Mouse (Mus musculus): Measurements from ENCODE around the gene Kctd21. TPM values are rescaled to one million over a fixed set of nuclear protein-coding genes. Genes with fewer than 3 reads are reported as not detected.

The Kctd21 gene
- polyA plus RNA-seq, 1 experiment from 2014 or later = 5.4 TPM

GRCm38 (mm10) chr7:97314646-97315045 is 17.5 kb upstream of the Kctd21 start:
- H3K4me1 ChIP-seq (ENCODE audit: insufficient read depth, low read length) = no peaks in the 10 kb centered on the region
- H3K9me3 ChIP-seq (ENCODE audit: low read length) = no peaks in the 10 kb centered on the region
- H3K9ac ChIP-seq (replicated peaks; ENCODE audit: low read length) = no peak overlapping the region
- no peak overlapping the region for H3K27ac ChIP-seq (ENCODE audit: low read length)
- H3K4me2 ChIP-seq (replicated peaks; ENCODE audit: low read depth, low read length) = no peak overlapping the region
- 89% methylated on average over 5 of the region's 5 CpGs for WGBS
- no peaks in the 10 kb centered on the region for H3K27me3 ChIP-seq (ENCODE audit: insufficient read depth, low read length)
- no peak for ATAC-seq (ENCODE audit: low FRiP score, low TSS enrichment)
- no peak overlapping the region for H3K4me3 ChIP-seq (ENCODE audit: low read length)
- H3K36me3 ChIP-seq (ENCODE audit: insufficient read depth, low read length) = peaks cover 9% of the 10 kb centered on the region

- Histone ChIP-seq H3K4me3 (ENCODE audit: low read length) (no peak overlapping the region), H3K4me2 (replicated peaks; ENCODE audit: low read depth, low read length) (no peak overlapping the region), H3K4me1 (ENCODE audit: insufficient read depth, low read length) (no peaks in the 10 kb centered on the region), H3K9me3 (ENCODE audit: low read length) (no peaks in the 10 kb centered on the region), H3K27ac (ENCODE audit: low read length) (no peak overlapping the region), H3K9ac (replicated peaks; ENCODE audit: low read length) (no peak overlapping the region), H3K27me3 (ENCODE audit: insufficient read depth, low read length) (no peaks in the 10 kb centered on the region), H3K36me3 (ENCODE audit: insufficient read depth, low read length) (peaks cover 4% of the 10 kb centered on the region; the same call in 1 of the 2 replicates)
- no peak for ATAC-seq (ENCODE audit: low FRiP score, low TSS enrichment)
- 78% methylated on average over 6 of the region's 6 CpGs for WGBS
Observed at GRCm38 (mm10) chr7:97315656-97316055, 16.5 kb upstream of the Kctd21 start.

DNA sequence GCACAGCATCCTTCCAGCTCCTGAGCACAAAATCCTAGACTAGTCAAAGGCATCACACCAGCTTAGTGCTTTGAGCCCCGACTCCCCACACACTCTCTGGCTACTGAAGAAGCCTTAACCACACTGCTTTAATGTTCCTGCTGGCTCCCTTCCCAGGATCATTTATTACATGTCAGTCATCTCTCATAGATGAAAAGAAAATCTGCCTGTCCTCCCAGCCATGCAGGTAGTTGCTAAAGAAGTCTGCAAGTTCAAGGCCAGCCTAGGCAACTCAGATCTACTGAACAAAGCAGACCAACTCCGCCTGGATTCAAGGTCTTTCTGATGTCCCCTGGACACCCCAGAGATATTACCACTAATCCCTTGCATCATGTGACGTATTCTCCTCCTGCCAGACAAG is 14.4 kb upstream of the Kctd21 start:
- H3K4me1 ChIP-seq (ENCODE audit: insufficient read depth, low read length) = no peaks in the 10 kb centered on the region
- 82% methylated on average over 3 of the region's 3 CpGs for WGBS
- H3K9me3 ChIP-seq (ENCODE audit: low read length) = no peaks in the 10 kb centered on the region
- no peak for ATAC-seq (ENCODE audit: low FRiP score, low TSS enrichment)
- H3K27ac ChIP-seq (ENCODE audit: low read length) = no peak overlapping the region
- H3K4me3 ChIP-seq (ENCODE audit: low read length) = no peak overlapping the region
- H3K9ac ChIP-seq (replicated peaks; ENCODE audit: low read length) = no peak overlapping the region
- no peaks in the 10 kb centered on the region; the same call in 1 of the 2 replicates for H3K36me3 ChIP-seq (ENCODE audit: insufficient read depth, low read length)
- H3K27me3 ChIP-seq (ENCODE audit: insufficient read depth, low read length) = no peaks in the 10 kb centered on the region
- H3K4me2 ChIP-seq (replicated peaks; ENCODE audit: low read depth, low read length) = no peak overlapping the region

- 87% methylated on average over 8 of the region's 8 CpGs for WGBS
- no peaks in the 10 kb centered on the region for H3K9me3 ChIP-seq (ENCODE audit: low read length)
- no peak overlapping the region for H3K4me3 ChIP-seq (ENCODE audit: low read length)
- H3K9ac ChIP-seq (replicated peaks; ENCODE audit: low read length) = no peak overlapping the region
- no peak overlapping the region for H3K27ac ChIP-seq (ENCODE audit: low read length)
- H3K4me2 ChIP-seq (replicated peaks; ENCODE audit: low read depth, low read length) = no peak overlapping the region
- peaks cover 35% of the 10 kb centered on the region for H3K27me3 ChIP-seq (ENCODE audit: insufficient read depth, low read length)
- no peak for ATAC-seq (ENCODE audit: low FRiP score, low TSS enrichment)
- no peaks in the 10 kb centered on the region; the same call in 1 of the 2 replicates for H3K36me3 ChIP-seq (ENCODE audit: insufficient read depth, low read length)
- H3K4me1 ChIP-seq (ENCODE audit: insufficient read depth, low read length) = peaks cover 12% of the 10 kb centered on the region
Observed at GRCm38 (mm10) chr7:97324342-97324741, 7.8 kb upstream of the Kctd21 start.

- no peaks in the 10 kb centered on the region for H3K9me3 ChIP-seq (ENCODE audit: low read length)
- H3K27ac ChIP-seq (ENCODE audit: low read length) = no peak overlapping the region
- peaks cover 13% of the 10 kb centered on the region for H3K4me1 ChIP-seq (ENCODE audit: insufficient read depth, low read length)
- H3K27me3 ChIP-seq (ENCODE audit: insufficient read depth, low read length) = peaks cover 35% of the 10 kb centered on the region
- ATAC-seq (ENCODE audit: low FRiP score, low TSS enrichment) = peak; percentile 36; the same call in 1 of the 2 replicates
- H3K36me3 ChIP-seq (ENCODE audit: insufficient read depth, low read length) = no peaks in the 10 kb centered on the region
- peak overlapping the region; percentile 32 for H3K9ac ChIP-seq (replicated peaks; ENCODE audit: low read length)
- H3K4me3 ChIP-seq (ENCODE audit: low read length) = peak overlapping the region; percentile 39
- 9% methylated on average over 87 of the region's 96 CpGs for WGBS
- H3K4me2 ChIP-seq (replicated peaks; ENCODE audit: low read depth, low read length) = peak overlapping the region; percentile 57
Observed at GRCm38 (mm10) chr7:97325156-97325985, 6.8 kb upstream of the Kctd21 start.

DNA sequence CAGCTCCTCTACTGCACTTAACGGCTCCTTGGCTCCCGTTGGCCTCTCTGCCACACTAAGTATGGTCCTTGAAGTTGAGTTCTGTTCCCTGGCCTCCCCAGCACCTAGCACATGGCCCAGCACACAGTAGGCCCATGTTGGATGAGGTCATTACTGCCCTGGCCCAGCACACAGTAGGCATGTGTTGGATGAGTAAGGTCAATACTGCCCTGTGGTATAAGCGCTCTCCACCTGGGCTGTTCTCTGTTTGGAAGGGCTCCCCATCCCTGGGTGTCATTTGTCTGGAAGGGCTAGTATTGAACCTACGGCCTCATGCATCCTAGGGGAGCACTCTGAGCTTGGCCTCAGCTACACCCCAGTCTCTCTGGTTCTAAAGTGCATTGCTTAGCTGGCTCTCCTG is 4.8 kb upstream of the Kctd21 start:
- H3K4me2 ChIP-seq (replicated peaks; ENCODE audit: low read depth, low read length) = no peak overlapping the region
- H3K9ac ChIP-seq (replicated peaks; ENCODE audit: low read length) = no peak overlapping the region
- H3K9me3 ChIP-seq (ENCODE audit: low read length) = no peaks in the 10 kb centered on the region
- no peak overlapping the region for H3K27ac ChIP-seq (ENCODE audit: low read length)
- 90% methylated on average over 4 of the region's 4 CpGs for WGBS
- no peaks in the 10 kb centered on the region for H3K36me3 ChIP-seq (ENCODE audit: insufficient read depth, low read length)
- no peak for ATAC-seq (ENCODE audit: low FRiP score, low TSS enrichment)
- peaks cover 35% of the 10 kb centered on the region for H3K27me3 ChIP-seq (ENCODE audit: insufficient read depth, low read length)
- H3K4me1 ChIP-seq (ENCODE audit: insufficient read depth, low read length) = peaks cover 22% of the 10 kb centered on the region
- no peak overlapping the region for H3K4me3 ChIP-seq (ENCODE audit: low read length)

GRCm38 (mm10) chr7:97328891-97329588 is 3.1 kb upstream of the Kctd21 start:
- Histone ChIP-seq H3K27ac (ENCODE audit: low read length) (no peak overlapping the region), H3K4me3 (ENCODE audit: low read length) (no peak overlapping the region), H3K4me2 (replicated peaks; ENCODE audit: low read depth, low read length) (no peak overlapping the region), H3K9ac (replicated peaks; ENCODE audit: low read length) (no peak overlapping the region), H3K9me3 (ENCODE audit: low read length) (no peaks in the 10 kb centered on the region), H3K36me3 (ENCODE audit: insufficient read depth, low read length) (no peaks in the 10 kb centered on the region), H3K4me1 (ENCODE audit: insufficient read depth, low read length) (peaks cover 30% of the 10 kb centered on the region), H3K27me3 (ENCODE audit: insufficient read depth, low read length) (peaks cover 35% of the 10 kb centered on the region)
- no peak for ATAC-seq (ENCODE audit: low FRiP score, low TSS enrichment)
- 44% methylated on average over 13 of the region's 13 CpGs for WGBS

- Histone ChIP-seq H3K9me3 (ENCODE audit: low read length) (no peaks in the 10 kb centered on the region), H3K4me2 (replicated peaks; ENCODE audit: low read depth, low read length) (no peak overlapping the region), H3K9ac (replicated peaks; ENCODE audit: low read length) (no peak overlapping the region), H3K27ac (ENCODE audit: low read length) (no peak overlapping the region), H3K4me3 (ENCODE audit: low read length) (no peak overlapping the region), H3K4me1 (ENCODE audit: insufficient read depth, low read length) (peaks cover 30% of the 10 kb centered on the region), H3K36me3 (ENCODE audit: insufficient read depth, low read length) (no peaks in the 10 kb centered on the region), H3K27me3 (ENCODE audit: insufficient read depth, low read length) (peaks cover 28% of the 10 kb centered on the region)
- WGBS = 90% methylated on average over 3 of the region's 3 CpGs
- ATAC-seq (ENCODE audit: low FRiP score, low TSS enrichment) = no peak
Observed at GRCm38 (mm10) chr7:97329676-97330075, 2.5 kb upstream of the Kctd21 start.

- Histone ChIP-seq H3K27ac (ENCODE audit: low read length) (no peak overlapping the region), H3K4me1 (ENCODE audit: insufficient read depth, low read length) (peaks cover 22% of the 10 kb centered on the region), H3K27me3 (ENCODE audit: insufficient read depth, low read length) (peaks cover 14% of the 10 kb centered on the region), H3K9ac (replicated peaks; ENCODE audit: low read length) (peak overlapping the region; percentile 70), H3K9me3 (ENCODE audit: low read length) (no peaks in the 10 kb centered on the region), H3K4me2 (replicated peaks; ENCODE audit: low read depth, low read length) (peak overlapping the region; percentile 86), H3K36me3 (ENCODE audit: insufficient read depth, low read length) (no peaks in the 10 kb centered on the region), H3K4me3 (ENCODE audit: low read length) (peak overlapping the region; percentile 69)
- ATAC-seq (ENCODE audit: low FRiP score, low TSS enrichment) = no peak
- whole genome bisulfite sequencing = 68% methylated on average over 11 of the region's 11 CpGs
Observed at GRCm38 (mm10) chr7:97330931-97331645, 1.0 kb upstream of the Kctd21 start.
